Mouse (Mus musculus): Measurements from ENCODE around the gene B3galnt1.
"Not testable (repeated sequence)": the region's sequence is repeated elsewhere in the genome, so short reads cannot be mapped to it uniquely, and the experiment has no call there.

The B3galnt1 gene

GRCm38 (mm10) chr3:69572561-69572960 is 26.2 kb downstream of the B3galnt1 start:
- no peak for DNase-seq (ENCODE audit: extremely low spot score, low read depth, low spot score)

DNA sequence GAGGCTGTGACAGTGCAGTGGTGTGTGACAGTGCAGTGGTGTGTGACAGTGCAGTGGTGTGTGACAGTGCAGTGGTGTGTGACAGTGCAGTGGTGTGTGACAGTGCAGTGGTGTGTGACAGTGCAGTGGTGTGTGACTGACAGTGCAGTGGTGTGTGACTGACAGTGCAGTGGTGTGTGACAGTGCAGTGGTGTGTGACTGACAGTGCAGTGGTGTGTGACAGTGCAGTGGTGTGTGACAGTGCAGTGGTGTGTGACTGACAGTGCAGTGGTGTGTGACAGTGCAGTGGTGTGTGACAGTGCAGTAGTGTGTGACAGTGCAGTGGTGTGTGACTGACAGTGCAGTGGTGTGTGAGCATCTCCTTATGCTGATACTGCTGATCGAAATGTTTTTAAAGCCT is 33.2 kb downstream of the B3galnt1 start:
- not testable (repeated sequence) for DNase-seq (ENCODE audit: extremely low spot score, low read depth, low spot score)

- no peak for DNase-seq (ENCODE audit: extremely low spot score, low read depth, low spot score)
These were observed 35.4 kb downstream of the B3galnt1 start for GRCm38 (mm10) chr3:69563406-69563805.

DNA sequence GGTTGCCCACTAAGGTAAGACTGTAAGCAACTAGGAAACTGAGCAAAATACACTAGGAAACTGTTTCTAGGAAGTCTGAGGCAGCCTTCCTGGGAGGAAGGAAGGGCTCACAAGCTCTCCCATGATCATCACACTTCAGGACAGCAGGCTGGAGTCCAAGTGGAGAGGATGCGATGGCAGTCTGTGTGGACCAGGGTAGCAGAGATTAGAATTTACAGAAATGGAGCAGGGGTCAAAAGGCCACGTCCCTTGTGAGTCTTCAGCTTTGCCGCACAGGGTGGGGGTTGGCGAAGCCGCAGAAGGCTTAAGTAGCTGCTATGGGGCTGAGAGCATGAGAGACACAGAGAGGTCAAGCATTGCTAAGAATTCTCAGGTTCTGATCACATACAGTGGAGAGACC is 37.1 kb downstream of the B3galnt1 start:
- no peak for DNase-seq (ENCODE audit: extremely low spot score, low read depth, low spot score)

GRCm38 (mm10) chr3:69559975-69560330 is 38.8 kb downstream of the B3galnt1 start:
- no peak for DNase-seq (ENCODE audit: extremely low spot score, low read depth, low spot score)

DNA sequence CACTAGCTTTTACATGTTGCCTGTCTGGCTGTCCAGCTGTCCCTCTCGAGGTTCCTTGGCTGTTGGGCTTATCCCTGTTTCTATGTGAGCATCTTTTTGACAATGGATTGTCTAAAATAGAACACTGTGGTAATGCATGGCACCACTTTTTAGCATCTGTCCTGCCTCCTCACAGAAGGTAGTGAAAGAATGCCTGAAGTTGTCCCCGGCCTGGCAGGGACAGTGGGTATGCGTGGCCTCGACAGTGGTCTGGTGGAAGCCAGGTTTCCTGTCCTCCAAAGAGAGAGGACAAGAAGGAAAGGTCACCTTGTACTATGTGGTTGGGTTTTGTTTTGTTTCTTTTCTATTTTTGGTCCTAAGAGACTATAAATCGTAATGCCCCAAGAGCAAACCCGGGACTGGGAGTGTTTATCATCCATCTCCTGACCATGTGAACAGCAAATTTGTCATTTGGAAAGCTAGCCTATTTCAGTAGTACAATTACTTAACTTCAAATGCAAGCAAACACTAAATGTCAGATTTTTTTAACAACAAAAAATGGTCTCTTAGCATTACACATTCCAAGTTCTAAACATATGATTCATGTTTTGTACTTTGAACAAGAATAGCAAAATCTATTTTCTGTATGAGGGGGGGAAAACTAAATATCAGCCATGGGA is 39.3 kb downstream of the B3galnt1 start:
- DNase-seq (ENCODE audit: extremely low spot score, low read depth, low spot score), result no peak

GRCm38 (mm10) chr3:69556092-69556778 is 42.5 kb downstream of the B3galnt1 start:
- no peak for DNase-seq (ENCODE audit: extremely low spot score, low read depth, low spot score)

- no peak for DNase-seq (ENCODE audit: extremely low spot score, low read depth, low spot score)
These were observed 43.2 kb downstream of the B3galnt1 start for GRCm38 (mm10) chr3:69555511-69555910.

DNA sequence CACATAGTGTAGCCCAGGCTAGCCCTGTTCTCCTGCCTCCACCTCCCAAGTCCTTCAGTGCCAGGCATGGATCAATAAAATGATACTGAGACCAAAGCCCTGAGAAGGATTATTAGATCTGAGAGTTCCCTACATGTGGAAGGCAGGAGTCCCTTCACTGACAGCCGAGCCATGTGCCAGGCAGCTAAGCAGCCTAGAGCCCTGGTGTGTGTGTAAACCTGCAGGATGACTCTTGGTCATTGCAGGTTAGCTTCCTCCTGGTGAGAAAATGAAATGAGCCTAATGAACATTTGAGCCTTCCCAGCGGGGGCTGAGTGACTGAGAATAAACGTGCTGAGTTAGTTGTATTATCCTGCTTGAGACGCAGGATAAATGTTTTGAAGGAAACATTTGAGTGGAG is 49.2 kb downstream of the B3galnt1 start:
- DNase-seq (ENCODE audit: extremely low spot score, low read depth, low spot score), result no peak

DNA sequence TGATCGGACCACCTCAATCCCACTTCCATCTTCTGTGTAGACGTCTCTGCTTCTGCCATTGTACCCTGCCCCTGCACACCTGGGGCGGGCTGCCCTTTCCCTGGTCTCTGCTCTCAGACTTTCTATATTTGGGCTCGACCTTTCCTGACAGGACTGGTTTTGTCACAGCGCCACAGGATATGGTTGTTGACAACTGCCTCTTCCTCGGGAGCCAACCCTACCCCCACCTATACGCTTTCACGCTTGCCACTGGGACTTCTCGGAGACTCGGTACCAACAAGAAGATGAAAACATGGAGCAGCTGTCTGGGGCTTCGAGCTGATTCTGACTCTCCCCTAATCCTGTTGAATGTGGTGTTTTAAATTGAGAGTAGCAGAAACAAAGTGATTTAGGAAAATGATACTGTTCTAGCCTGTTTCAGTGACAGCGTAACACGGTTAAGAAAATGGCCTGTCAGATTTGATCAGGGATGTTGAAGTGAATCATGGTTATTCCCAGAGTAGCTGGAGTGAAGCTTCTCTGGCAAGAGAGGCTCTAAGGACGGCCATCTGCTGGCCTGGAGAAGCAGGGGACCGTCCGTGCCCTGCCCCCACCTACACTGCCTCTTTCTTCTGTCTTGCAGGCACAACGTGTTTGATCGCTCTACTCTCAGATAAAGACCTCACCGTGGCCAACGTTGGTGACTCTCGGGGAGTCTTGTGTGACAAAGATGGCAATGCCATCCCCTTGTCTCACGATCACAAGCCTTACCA is 49.9 kb downstream of the B3galnt1 start:
- DNase-seq (ENCODE audit: extremely low spot score, low read depth, low spot score), result no peak

GRCm38 (mm10) chr3:69545017-69545416 is 53.7 kb downstream of the B3galnt1 start:
- DNase-seq (ENCODE audit: extremely low spot score, low read depth, low spot score), result no peak

GRCm38 (mm10) chr3:69543730-69544129 is 55.0 kb downstream of the B3galnt1 start:
- no peak for DNase-seq (ENCODE audit: extremely low spot score, low read depth, low spot score)

- no peak for DNase-seq (ENCODE audit: extremely low spot score, low read depth, low spot score)
These were observed 55.8 kb downstream of the B3galnt1 start for GRCm38 (mm10) chr3:69542962-69543361.

- DNase-seq (ENCODE audit: extremely low spot score, low read depth, low spot score), result no peak
These were observed 62.7 kb downstream of the B3galnt1 start for GRCm38 (mm10) chr3:69535941-69536647.

GRCm38 (mm10) chr3:69535486-69535885 is 63.3 kb downstream of the B3galnt1 start:
- no peak for DNase-seq (ENCODE audit: extremely low spot score, low read depth, low spot score)

- no peak for DNase-seq (ENCODE audit: extremely low spot score, low read depth, low spot score)
These were observed 66.1 kb downstream of the B3galnt1 start for GRCm38 (mm10) chr3:69532687-69533086.

DNA sequence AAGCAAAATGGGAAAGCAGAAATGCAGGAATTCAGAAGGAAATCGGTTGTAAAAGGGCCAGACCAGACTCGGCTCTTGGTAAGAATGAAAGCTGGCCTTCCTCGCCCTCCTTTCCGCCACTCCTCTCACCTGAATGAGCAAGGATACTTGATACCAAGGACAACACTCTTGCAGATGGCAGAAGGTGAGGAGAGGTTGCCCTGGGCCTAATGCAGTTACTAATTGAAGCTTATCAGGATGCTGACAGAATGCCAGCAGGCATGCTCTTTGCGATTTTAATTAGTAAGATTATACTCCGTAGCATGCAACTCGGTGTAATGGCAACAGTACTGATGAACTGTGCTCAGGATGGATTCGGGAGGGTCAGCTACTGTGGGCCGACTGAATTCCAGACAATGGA is 67.2 kb downstream of the B3galnt1 start:
- DNase-seq (ENCODE audit: extremely low spot score, low read depth, low spot score), result no peak

DNA sequence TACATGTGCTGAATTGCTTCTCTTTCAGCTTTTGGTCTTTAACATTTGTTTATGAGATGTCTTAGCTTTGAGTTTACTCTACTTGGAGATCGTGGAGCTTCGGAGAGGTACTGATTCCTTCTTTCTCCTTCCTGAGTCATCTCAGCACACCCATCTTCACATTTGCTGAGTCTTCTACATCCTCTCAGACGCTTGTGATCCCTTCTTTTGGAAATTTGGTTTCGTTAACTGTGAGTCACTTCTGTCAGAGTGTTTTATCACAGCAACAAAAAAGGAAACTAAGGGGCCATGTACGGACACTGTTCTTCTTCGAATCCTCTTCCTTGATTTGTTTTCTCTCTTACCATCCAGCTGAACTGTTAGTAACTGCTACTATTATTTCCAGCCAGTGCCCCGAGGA is 69.2 kb downstream of the B3galnt1 start:
- DNase-seq (ENCODE audit: extremely low spot score, low read depth, low spot score), result no peak

- no peak for DNase-seq (ENCODE audit: extremely low spot score, low read depth, low spot score)
These were observed 71.4 kb downstream of the B3galnt1 start for GRCm38 (mm10) chr3:69527384-69527783.

DNA sequence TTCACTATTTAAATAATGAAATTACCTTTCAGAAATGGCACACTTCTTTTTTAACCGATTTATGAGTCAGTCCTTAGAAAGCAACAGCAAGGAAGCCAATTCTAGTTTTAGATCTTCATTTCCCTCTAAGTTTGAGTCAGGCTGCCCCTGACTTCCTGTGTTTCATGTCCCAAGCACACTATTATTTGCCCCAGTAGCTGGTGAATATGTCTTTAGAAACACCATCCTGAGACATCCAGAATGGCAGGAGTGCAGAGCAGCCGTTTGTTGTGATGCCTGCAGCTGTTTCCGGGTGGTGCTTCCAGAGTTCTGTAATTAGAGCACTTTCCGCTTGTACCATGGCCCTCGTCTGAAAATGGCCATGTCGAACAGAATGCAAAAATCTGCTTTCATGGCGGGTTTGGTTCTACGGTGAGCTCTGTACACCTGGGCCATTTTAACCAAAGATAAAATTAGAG is 73.7 kb downstream of the B3galnt1 start:
- no peak for DNase-seq (ENCODE audit: extremely low spot score, low read depth, low spot score)

DNA sequence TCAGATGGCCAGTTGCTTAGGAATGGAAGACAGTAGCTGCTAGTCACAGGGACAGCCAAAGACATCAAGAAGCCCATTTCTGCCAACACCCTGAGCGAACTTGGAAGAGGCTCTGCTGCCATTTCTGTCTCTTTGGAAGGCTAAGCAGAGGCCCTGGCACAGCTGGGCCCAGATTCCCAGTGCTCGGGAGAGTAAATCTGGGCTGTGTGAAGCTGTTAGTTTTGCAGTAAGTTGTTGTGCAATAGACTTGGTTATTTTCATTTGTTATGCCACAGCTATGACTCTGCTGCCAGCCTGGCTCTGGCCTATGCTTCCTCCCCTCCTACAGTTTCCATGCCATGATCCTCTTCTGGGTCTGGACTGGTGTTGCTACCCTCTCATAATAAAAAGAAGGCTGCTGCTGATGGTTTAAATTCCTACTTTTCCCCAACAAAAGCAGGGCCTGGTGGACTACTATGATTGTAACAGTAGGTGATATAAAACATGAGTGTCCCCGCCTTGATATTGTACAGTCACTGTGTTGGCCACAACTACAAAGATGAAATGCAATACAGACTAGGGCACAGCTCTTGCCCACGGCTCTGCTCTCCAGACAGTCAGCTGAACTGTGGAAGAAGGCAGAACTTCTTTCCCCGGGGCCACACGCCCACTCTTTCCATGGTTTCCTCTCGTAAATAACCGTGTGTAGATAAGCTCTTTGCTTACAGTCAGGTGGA is 74.2 kb downstream of the B3galnt1 start:
- no peak for DNase-seq (ENCODE audit: extremely low spot score, low read depth, low spot score)
